Mouse (Mus musculus) bone marrow macrophage, adult 2 months (primary cell): ENCODE measurements at regions not wholly inside any gene's neighbourhood (a gene's known extent, or its start where the extent isn't known, plus 50 kb on each side); places are given as distances from the start of the nearest gene placed in this dataset.

Source experiments
- H3K27ac ChIP-seq: 2 replicates; pipeline ENCODE4 v1.5.1; 2012; ENCODE audit warnings: low read depth, low read length; ENCODE audit not compliant: insufficient read depth
- H3K4me1 ChIP-seq: 2 replicates; pipeline ENCODE4 v1.6.1; 2012; ENCODE audit warnings: low read length; ENCODE audit not compliant: control insufficient read depth, insufficient read depth
- H3K4me3 ChIP-seq: 2 replicates; pipeline ENCODE4 v1.5.1; 2012; ENCODE audit warnings: mild to moderate bottlenecking, low read length, moderate library complexity; ENCODE audit not compliant: insufficient read depth
- CTCF ChIP-seq: IDR thresholded peaks from 2 replicates; pipeline ENCODE4 v1.5.1; 2012; ENCODE audit warnings: low read depth, mild to moderate bottlenecking, low read length, moderate library complexity
- POLR2A ChIP-seq: IDR thresholded peaks from 2 replicates; pipeline ENCODE4 v1.6.1; 2012; ENCODE audit warnings: mild to moderate bottlenecking, low read depth, low read length, borderline replicate concordance

DNA sequence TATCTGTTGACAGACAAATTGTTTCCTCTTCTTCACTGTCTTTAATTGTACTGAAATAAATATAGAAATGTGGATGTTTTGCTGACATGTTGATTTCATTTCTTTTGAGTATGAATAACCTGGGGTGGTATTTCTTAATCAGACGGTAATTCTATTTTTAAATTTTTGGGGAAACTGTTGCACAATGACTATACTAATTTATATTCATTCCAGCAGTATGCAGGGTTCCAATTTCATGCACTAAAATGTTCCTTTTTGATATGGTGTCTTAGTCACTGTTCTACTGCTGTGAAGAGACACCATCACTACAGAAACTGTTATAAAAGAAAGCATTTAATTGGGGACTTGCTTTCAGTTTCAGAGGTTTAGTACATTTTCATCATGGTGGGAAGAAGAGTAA, 119.2 kb upstream of the Paip1 start:
- Histone ChIP-seq H3K4me3 (peak overlapping the region; percentile 13), H3K4me1 (peaks cover 9% of the 10 kb centered on the region), H3K27ac (peak overlapping the region; percentile 77)
- TF ChIP-seq POLR2A: no peak

DNA sequence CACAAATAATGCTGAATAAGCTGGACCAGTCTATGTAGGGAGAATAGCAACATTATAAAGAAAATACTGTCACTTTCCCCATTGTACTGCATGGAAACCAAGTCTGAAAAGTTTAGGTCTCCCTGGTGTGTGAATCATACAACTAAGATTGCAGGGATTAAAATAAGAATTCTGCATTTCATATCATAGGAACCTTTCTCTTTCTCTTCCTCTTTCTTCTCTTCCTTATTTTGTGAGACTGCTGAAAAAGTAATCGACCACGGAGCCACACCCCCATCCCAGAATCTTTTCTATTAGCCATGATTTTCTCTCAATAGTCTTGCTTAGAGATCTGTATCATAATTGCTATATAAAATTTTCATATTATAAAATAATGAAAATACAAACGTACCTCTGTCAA, 118.4 kb upstream of the Paip1 start:
- Histone ChIP-seq H3K27ac (no peak overlapping the region), H3K4me1 (peaks cover 11% of the 10 kb centered on the region), H3K4me3 (no peak overlapping the region)
- TF ChIP-seq POLR2A (no peak), CTCF (no peak)

DNA sequence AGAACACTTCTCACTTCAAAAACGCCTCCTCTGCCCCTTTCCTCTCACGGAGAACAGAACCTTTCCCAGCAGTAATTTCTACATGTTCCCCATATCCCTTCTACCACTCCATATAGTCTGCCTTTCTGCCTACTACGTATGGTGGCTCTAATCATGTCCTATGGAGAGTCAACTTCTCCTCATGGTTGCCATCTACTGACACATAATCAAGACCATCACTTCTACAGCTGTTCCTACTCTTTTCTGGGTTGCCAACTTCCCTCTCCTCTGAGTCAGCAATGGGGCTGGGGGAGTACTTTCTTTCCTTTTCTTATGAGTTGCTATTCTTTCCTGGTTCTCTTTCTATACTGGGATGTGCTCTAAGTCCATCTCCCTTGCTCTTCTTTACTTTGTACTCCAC, 114.0 kb upstream of the Paip1 start:
- TF ChIP-seq POLR2A (no peak), CTCF (no peak)
- Histone ChIP-seq H3K4me1 (peaks cover 13% of the 10 kb centered on the region), H3K4me3 (no peak overlapping the region), H3K27ac (no peak overlapping the region)

DNA sequence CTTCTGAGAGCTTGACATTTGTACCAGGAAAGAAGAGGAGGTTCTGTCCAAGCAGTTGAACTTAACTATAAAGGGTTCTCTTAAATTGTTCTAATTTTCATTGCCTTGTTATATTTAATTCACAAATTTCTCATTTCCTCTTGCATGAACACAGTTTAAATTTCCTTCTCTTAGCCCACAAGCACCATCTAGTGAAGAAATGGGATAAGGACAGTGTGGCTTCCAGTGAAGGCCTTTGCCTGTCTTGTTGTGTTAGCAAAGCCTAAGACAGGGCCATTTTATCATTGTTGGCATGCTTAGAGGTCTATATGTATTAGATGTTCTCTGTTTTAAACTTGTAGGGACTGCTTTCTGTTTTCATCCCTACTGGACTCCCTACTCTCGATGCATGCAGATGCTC, 110.0 kb upstream of the Paip1 start:
- H3K27ac ChIP-seq: no peak overlapping the region
- no peak for TF ChIP-seq CTCF
- no peak for TF ChIP-seq POLR2A
- peaks cover 5% of the 10 kb centered on the region; the same call in 1 of the 2 replicates for H3K4me1 ChIP-seq
- H3K4me3 ChIP-seq: no peak overlapping the region

DNA sequence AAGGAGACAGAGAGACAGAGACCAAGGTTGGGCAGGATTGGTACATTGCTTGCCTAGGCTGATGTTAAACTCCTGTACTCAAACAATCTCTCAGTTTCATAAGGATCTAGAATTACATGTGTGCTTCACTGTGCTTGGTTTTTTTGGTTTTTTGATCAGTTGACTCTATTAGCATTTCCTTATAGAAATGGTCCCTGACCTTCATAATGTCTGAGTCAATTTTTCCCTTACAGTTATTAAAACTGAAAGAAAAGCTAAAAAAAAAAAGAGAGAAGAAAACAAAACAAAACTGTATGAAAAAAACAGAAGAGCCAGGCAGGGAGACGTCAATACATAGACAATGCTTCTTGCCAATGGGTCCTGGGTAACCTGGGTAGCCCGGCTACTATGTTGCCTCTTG, 102.9 kb upstream of the Paip1 start:
- H3K27ac ChIP-seq: no peak overlapping the region
- no peak overlapping the region for H3K4me3 ChIP-seq
- peaks cover 25% of the 10 kb centered on the region for H3K4me1 ChIP-seq
- TF ChIP-seq CTCF: no peak
- TF ChIP-seq POLR2A: no peak

DNA sequence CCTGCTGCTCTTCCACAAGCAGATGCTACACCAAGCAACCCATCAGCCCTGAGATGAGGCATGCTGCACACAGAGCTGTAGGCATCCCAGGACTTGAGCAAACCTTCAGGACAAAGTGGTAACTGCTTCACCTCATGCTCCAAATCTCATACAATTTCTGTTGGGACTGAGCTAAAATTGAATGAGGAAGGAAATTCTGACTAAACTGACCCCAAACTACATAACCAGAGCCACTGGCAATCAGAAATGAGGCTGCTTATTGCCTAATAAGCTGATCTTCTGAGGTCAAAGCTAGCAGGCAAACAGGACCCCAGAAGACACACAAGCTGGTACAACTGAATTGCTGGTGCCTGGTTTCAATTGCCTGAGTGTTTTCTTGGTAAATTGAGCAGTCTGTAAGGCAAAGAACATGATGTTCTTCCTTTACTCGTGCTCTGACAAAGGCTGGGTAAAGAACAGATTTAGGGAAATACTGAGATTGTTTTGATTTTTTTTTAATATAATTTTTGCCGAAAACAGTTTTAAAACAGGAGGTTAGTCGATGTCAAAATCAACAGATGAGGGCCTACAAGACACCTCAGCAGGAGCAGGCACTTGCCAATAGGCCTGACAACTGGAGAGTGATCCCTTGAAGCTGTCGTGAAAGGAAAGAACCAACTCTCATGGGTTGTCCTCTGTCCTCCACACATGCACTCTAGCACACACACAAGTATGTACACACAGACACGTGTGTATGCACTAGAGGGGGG, 101.3 kb upstream of the Paip1 start:
- Histone ChIP-seq H3K4me3 (no peak overlapping the region), H3K4me1 (peaks cover 27% of the 10 kb centered on the region), H3K27ac (peak overlapping the region; percentile 49)
- TF ChIP-seq CTCF: no peak

DNA sequence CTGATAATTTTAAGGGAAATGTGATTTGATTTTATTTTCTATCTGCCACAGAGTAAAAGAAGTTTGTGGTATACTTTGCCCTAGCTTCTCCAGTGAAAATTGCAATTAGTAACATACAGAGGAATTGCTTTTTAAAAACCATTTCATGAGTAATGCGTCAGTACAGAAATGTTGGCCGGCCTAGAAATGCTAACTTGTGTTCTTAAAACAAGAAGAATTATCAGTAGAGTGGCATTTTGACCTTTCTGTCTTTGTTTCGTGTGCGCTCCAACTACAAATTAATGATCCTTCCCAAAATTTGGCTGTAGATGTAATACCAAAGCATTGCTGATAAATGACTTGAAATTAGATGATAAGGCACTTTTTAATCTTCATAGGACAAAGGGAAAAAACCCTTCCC, 99.7 kb upstream of the Paip1 start:
- H3K4me3 ChIP-seq: no peak overlapping the region
- peaks cover 27% of the 10 kb centered on the region for H3K4me1 ChIP-seq
- no peak for TF ChIP-seq CTCF
- no peak for TF ChIP-seq POLR2A
- no peak overlapping the region for H3K27ac ChIP-seq

DNA sequence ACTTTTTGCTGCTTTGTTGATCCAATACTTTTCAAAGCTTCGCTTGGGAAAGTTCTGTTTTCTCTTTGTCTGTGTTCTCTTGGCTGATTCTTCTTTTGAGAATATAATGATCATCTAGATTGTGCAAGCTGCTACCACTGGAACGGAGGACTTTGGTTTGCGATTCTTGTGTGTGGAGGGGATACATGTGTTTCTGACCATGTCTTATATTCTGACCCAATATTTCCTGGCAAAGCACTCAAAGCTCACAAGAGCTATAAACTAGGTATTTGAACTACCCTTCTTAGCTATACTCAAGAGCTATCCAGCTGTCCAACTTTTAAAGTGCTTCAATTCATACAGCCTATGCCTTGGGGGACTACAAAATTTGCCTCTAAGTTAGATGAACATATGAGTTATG, 96.6 kb upstream of the Paip1 start:
- no peak for TF ChIP-seq POLR2A
- TF ChIP-seq CTCF: no peak
- no peak overlapping the region for H3K4me3 ChIP-seq
- H3K27ac ChIP-seq: no peak overlapping the region
- peaks cover 27% of the 10 kb centered on the region for H3K4me1 ChIP-seq

DNA sequence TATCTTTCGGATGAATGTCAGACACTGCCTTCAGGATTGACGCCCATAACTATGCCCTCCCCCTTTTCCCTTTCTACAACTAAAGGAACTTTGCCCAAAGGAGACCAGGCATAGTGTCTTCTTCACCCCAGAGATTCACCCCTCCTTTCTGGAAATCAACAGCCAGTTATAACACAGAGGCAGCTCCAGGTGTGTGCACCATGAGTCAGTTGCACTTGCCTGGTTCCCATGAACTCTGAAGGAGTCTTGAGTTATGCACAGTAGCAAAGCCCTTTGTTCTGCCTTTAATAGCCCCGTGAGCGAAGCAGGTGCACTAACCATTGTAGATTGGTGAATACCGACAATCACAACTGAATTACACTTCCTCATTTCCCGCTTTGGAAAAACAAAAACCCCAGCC, 94.5 kb upstream of the Paip1 start:
- H3K4me1 ChIP-seq: peaks cover 13% of the 10 kb centered on the region
- no peak overlapping the region for H3K27ac ChIP-seq
- no peak overlapping the region for H3K4me3 ChIP-seq
- TF ChIP-seq CTCF (no peak), POLR2A (no peak)

DNA sequence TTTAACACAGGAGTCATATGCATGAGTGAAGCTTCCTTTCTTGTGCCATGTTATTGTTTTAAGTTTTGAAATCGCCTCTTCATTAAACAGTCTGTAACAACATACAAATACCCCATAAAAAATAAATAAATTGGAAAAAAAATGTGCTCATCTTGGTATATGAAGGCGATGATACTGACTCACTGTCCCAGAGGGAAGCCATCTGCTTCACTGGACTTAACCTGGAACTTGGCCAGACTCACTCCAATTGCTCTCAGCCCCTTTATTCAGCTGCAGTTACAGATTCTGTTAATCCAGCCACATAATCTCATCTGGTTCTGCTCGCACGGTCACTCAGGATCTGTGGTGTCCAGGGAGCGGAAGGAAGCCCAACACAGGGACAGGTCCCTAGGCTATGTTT, 90.5 kb upstream of the Paip1 start:
- Histone ChIP-seq H3K27ac (no peak overlapping the region), H3K4me3 (no peak overlapping the region), H3K4me1 (peaks cover 3% of the 10 kb centered on the region; the same call in 1 of the 2 replicates)
- TF ChIP-seq POLR2A: no peak
- no peak for TF ChIP-seq CTCF

DNA sequence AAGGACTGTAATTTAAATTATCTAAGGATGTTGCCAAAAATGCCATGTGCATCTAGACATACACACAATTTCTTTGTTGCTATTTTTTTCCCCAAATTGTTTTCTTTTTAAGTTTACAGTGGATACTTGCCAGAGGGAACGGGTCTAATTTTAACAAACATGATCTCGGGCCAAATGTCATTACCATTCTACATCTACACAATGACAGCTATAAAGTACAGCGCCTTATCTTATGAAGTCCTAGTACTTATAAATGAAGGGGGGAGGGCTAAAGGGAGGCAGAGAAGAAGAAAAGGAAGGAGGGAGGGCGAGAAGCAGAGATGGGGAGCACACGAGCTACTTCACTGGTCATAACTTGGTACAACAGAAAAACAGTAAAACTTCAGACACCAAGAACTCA, 89.4 kb upstream of the Paip1 start:
- H3K4me1 ChIP-seq: peaks cover 4% of the 10 kb centered on the region; the same call in 1 of the 2 replicates
- no peak overlapping the region for H3K4me3 ChIP-seq
- TF ChIP-seq CTCF: no peak
- TF ChIP-seq POLR2A: no peak
- H3K27ac ChIP-seq: no peak overlapping the region
